Mouse (Mus musculus): ENCODE measurements around the gene Nrg3. TPM values are rescaled to one million over a fixed set of nuclear protein-coding genes. Genes with fewer than 3 reads are reported as not detected.
"Not testable (repeated sequence)": the region's sequence is repeated elsewhere in the genome, so short reads cannot be mapped to it uniquely, and the experiment has no call there.

Nrg3 gene
- total RNA-seq, 2 experiments from 2014 or later = not detected

- intact Hi-C loops (cut with DNase I; ENCODE audit: low total_unique reads) = no loop called here
- DNase-seq = no peak
Measured at GRCm38 (mm10) chr14:38444788-38445187, 1028.1 kb downstream of the Nrg3 start.

- no peak for DNase-seq
- intact Hi-C loops (cut with DNase I; ENCODE audit: low total_unique reads) = no loop called here
Measured at GRCm38 (mm10) chr14:38433793-38434589, 1038.9 kb downstream of the Nrg3 start.

- no peak for DNase-seq
- intact Hi-C loops (cut with DNase I; ENCODE audit: low total_unique reads) = no loop called here
Measured at GRCm38 (mm10) chr14:38374660-38375059, 1098.2 kb downstream of the Nrg3 start.

GRCm38 (mm10) chr14:38340967-38341366 is 1131.9 kb downstream of the Nrg3 start:
- intact Hi-C loops (cut with DNase I; ENCODE audit: low total_unique reads) = no loop called here
- DNase-seq = no peak

- DNase-seq; intact Hi-C loops (cut with DNase I; ENCODE audit: low total_unique reads): not testable (repeated sequence)
Measured at GRCm38 (mm10) chr14:38322841-38323240, 1150.0 kb downstream of the Nrg3 start.

- DNase-seq = no peak
- intact Hi-C loops (cut with DNase I; ENCODE audit: low total_unique reads) = no loop called here
Measured at GRCm38 (mm10) chr14:38320619-38321340, 1152.1 kb downstream of the Nrg3 start.

Small RNA genes within 50 kb of the gene (microRNA-seq; reads per million reads assigned to microRNA genes)
- gene Gm27332 = 0 reads per million in 2 experiments
